Mouse (Mus musculus): Measurements from ENCODE around the gene Ephb4.

DNA sequence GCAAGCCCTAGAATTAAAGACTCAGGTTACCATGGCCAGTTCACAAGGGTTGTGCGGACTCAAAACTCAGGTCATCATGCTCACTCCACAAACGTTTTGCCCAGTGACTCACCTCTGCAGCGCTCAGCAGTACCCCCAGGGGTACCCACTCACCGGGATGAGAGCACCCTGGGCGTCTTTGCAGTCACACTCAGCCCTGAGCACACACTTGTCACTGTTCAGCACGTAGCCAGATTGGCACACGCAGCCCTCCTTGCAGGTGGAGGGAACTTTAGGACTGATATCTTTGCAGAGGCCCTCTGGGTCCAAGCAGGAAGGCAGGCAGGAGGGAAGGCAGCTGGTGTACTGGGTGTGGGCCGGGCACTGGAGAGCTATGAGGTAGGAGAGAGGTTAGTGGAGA is 61.3 kb downstream of the Ephb4 start:
- TF ChIP-seq CTCF (IDR thresholded peaks at IDR 0.05; ENCODE audit: borderline replicate concordance, control insufficient read depth, extremely low read depth, insufficient read depth, low read length, poor library complexity), result no peak
- no peak for TF ChIP-seq POLR2A (IDR thresholded peaks at IDR 0.05; ENCODE audit: control insufficient read depth, extremely low read depth, insufficient read depth, low read length, poor library complexity)

Data from thymus, adult 2 months (tissue).